Mouse (Mus musculus) midbrain, embryonic 15.5 days (tissue): ENCODE measurements around the gene Pax3. TPM values are rescaled to one million over a fixed set of nuclear protein-coding genes. Genes with fewer than 3 reads are reported as not detected.

Source experiments
- ATAC-seq: fragments of 200-750 bp; cut with Nextera tagmentation; replicated peaks from 2 replicates; pipeline ENCODE4 v1.8.0; 2017; ENCODE audit warnings: moderate TSS enrichment
- H3K27ac ChIP-seq: fragments of 300-500 bp; sonication (generic); 2 replicates; pipeline ENCODE4 v1.5.1; 2015; ENCODE audit warnings: mild to moderate bottlenecking, inconsistent platforms
- H3K27me3 ChIP-seq: fragments of 300-500 bp; sonication (generic); replicated peaks from 2 replicates; pipeline ENCODE4 v1.6.1; 2015; ENCODE audit warnings: inconsistent platforms
- H3K36me3 ChIP-seq: fragments of 300-500 bp; sonication (generic); replicated peaks from 2 replicates; pipeline ENCODE4 v1.6.1; 2015; ENCODE audit warnings: inconsistent platforms
- H3K4me1 ChIP-seq: fragments of 300-500 bp; sonication (generic); 2 replicates; pipeline ENCODE4 v1.6.1; 2015; ENCODE audit warnings: inconsistent platforms
- H3K4me2 ChIP-seq: fragments of 300-500 bp; sonication (generic); 2 replicates; pipeline ENCODE4 v1.6.1; 2015; ENCODE audit warnings: inconsistent platforms, mild to moderate bottlenecking, moderate library complexity
- H3K4me3 ChIP-seq: fragments of 300-500 bp; sonication (generic); 2 replicates; pipeline ENCODE4 v1.5.1; 2015; ENCODE audit warnings: mild to moderate bottlenecking, inconsistent platforms
- H3K9ac ChIP-seq: fragments of 300-500 bp; sonication (generic); 2 replicates; pipeline ENCODE4 v1.6.1; 2015; ENCODE audit warnings: mild to moderate bottlenecking, inconsistent platforms
- H3K9me3 ChIP-seq: fragments of 300-500 bp; sonication (generic); 2 replicates; pipeline ENCODE4 v1.6.1; 2016; ENCODE audit warnings: inconsistent platforms
- WGBS: fragments of 180-500 bp; shearing (Covaris S2); methylation state at CpG from one replicate; pipeline ENCODE4 v1.1.7; 2015; ENCODE audit warnings: mixed read lengths; 5-methylcytosine and 5-hydroxymethylcytosine counted together
- polyA plus RNA-seq: library from polyadenylated mRNA; unstranded; fragments of >200 nt; fragmentation: Nextera tagmentation; extraction: Ambion mirVana; gene quantifications from 2 replicates; pipeline ENCODE4 v1.2.1, GENCODE M21; 2015

The Pax3 gene
- polyA plus RNA-seq, 1 experiment from 2014 or later = 11.4 TPM

DNA sequence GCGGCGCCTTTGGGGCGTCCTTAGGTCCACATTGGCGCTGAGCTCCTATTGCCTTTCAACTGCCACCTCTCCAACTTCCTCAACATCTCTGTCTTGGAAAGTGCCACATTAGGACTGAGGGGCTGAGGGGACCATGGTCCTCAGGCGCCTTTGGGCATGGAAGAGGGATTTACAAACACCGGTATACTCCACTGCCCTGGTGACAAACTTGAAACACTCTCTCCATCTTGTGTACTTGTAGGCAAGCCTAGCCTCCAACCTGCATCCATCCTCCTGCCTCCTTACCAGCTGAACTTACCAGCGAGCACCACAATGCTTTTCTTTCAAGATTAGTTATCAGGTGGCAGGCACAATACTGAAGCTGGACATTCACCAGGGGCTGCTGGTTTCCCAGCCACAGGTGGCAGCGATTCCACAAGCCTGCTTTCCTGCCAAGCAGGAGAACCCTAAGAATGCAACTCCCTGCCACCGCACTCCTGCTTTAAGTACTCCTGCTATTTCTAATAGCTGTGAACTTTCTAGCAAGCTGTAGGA lies 11.4 kb upstream of the Pax3 start:
- Histone ChIP-seq H3K4me2 (no peak overlapping the region), H3K4me3 (no peak overlapping the region), H3K36me3 (no peaks in the 10 kb centered on the region), H3K27me3 (peaks cover 96% of the 10 kb centered on the region), H3K27ac (no peak overlapping the region), H3K4me1 (peaks cover 11% of the 10 kb centered on the region), H3K9ac (no peak overlapping the region), H3K9me3 (no peaks in the 10 kb centered on the region)
- 21% methylated on average over 9 of the region's 9 CpGs for WGBS
- ATAC-seq = no peak

DNA sequence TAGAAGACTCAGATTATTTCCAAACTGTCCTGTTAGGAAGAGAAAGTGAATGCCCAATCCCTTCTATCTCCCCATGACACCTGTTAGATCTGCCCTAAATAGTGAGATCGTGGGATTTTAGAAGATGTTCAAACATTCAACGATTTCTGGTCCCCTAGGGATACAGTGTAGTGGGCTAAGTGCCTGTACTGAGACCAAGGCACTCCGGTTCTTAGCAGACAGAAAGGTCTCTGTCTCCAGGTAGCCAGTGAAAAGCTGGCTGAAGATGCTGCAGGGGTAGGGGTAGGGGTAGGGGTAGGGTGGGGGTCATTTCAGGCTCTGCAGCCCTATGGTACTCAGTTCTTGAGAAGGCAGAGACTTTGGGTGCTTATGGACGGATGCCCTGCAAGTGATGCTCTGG lies 7.4 kb upstream of the Pax3 start:
- Histone ChIP-seq H3K4me3 (no peak overlapping the region), H3K9me3 (no peaks in the 10 kb centered on the region), H3K27me3 (peaks cover 85% of the 10 kb centered on the region), H3K27ac (no peak overlapping the region), H3K9ac (no peak overlapping the region), H3K4me2 (peak overlapping the region; percentile 51), H3K36me3 (no peaks in the 10 kb centered on the region), H3K4me1 (peaks cover 17% of the 10 kb centered on the region)
- WGBS = 39% methylated on average over 4 of the region's 4 CpGs
- ATAC-seq = no peak

DNA sequence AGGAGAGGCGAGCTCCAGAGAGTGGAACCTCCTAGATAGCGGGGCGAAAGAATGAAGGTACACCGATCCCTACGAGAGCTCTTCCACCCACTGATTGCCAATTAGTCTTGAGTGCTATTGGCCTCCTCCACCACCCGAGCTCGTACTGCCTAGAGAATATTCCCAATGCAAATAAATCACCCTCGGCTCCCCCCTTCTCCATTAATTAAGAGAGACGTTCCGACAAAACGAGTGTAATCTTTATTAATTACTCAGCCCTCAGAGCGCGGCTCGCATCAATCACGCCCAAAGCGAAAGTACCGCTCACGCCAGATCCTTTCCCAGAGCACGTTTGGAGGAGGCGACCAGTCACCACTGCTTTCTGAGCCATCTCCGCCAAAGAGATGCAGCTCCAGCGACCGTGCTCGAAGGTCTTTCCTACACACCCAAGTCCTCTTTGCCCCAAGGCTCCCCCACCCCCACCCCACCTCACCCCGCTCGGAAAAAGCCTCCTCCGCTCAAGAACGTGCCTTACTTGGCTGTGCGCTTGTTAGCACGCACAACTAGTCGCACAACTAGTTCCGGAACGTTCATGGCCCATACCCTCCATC lies 6.8 kb upstream of the Pax3 start:
- ATAC-seq = peak; percentile 65
- H3K4me3 ChIP-seq = peak overlapping the region; percentile 30
- H3K27me3 ChIP-seq = peaks cover 85% of the 10 kb centered on the region
- under 1% methylated on average over 33 of the region's 33 CpGs for WGBS
- no peaks in the 10 kb centered on the region for H3K36me3 ChIP-seq
- H3K4me1 ChIP-seq = peaks cover 17% of the 10 kb centered on the region
- H3K9me3 ChIP-seq = no peaks in the 10 kb centered on the region
- H3K9ac ChIP-seq = no peak overlapping the region
- H3K4me2 ChIP-seq = peak overlapping the region; percentile 51
- no peak overlapping the region for H3K27ac ChIP-seq

DNA sequence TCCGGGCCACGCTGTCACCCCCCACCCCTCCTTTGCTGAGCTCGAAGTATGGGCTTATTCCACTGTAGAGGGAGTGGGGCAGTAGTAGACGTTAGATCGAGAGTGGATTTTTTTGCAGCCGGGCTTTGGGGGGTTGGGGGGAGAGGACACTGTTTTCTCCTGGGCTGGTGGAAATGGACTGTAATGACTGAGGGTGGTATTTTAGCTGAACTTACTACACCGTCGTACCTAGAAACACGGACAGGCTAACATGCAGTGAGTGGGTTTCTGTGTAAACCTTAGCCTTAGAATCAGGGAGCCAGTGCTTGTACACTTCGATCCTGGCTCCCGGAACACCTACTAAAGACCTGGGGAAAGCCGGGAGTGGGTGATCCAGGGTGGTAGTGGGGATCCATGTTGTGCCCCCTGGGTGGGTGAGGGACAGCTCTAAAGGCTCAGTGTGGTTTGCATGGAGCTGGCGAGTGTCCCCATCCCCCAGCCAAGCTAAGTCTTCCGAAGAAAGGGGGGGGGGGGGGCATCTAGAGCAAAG lies 6.2 kb upstream of the Pax3 start:
- ATAC-seq = peak; percentile 49
- Histone ChIP-seq H3K27me3 (peaks cover 84% of the 10 kb centered on the region), H3K36me3 (no peaks in the 10 kb centered on the region), H3K9me3 (no peaks in the 10 kb centered on the region), H3K4me3 (peak overlapping the region; percentile 30), H3K9ac (no peak overlapping the region), H3K27ac (no peak overlapping the region), H3K4me1 (peaks cover 17% of the 10 kb centered on the region), H3K4me2 (peak overlapping the region; percentile 51)
- WGBS = 1% methylated on average over 14 of the region's 14 CpGs

DNA sequence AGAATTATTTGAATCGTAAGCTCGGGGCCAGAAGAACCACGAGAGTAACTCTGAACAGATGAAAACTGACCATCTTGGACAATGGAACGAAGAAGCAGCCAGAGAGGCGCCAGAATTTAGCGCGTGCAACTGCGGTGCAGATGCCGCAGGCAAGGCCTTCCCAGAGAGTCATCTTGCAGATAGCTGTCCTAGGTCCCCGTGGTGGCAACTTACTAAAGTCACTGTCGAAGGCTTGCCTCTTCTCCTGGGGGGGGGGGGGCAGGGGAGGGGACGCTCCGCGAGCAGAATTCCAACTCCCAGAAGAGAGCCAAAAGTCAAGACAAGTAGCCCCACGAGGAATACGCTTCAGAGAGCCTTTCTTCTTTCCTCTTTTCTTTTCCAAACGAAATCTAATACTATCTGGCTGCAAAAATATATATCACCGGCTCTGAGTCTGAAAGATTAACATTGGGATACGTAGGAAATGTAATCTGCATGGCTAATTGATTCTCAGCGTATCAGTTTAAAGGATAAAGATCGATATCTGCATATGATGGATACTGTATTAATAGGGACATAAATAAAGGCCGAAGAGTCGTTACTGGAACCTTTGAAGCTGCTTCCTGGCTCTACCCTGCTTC lies 5.6 kb upstream of the Pax3 start:
- no peak for ATAC-seq
- peaks cover 18% of the 10 kb centered on the region for H3K4me1 ChIP-seq
- no peak overlapping the region for H3K27ac ChIP-seq
- peaks cover 84% of the 10 kb centered on the region for H3K27me3 ChIP-seq
- WGBS = 3% methylated on average over 23 of the region's 23 CpGs
- no peak overlapping the region for H3K9ac ChIP-seq
- no peaks in the 10 kb centered on the region for H3K9me3 ChIP-seq
- H3K4me2 ChIP-seq = peak overlapping the region; percentile 51
- H3K4me3 ChIP-seq = peak overlapping the region; percentile 30; the same call in 1 of the 2 replicates
- no peaks in the 10 kb centered on the region for H3K36me3 ChIP-seq

DNA sequence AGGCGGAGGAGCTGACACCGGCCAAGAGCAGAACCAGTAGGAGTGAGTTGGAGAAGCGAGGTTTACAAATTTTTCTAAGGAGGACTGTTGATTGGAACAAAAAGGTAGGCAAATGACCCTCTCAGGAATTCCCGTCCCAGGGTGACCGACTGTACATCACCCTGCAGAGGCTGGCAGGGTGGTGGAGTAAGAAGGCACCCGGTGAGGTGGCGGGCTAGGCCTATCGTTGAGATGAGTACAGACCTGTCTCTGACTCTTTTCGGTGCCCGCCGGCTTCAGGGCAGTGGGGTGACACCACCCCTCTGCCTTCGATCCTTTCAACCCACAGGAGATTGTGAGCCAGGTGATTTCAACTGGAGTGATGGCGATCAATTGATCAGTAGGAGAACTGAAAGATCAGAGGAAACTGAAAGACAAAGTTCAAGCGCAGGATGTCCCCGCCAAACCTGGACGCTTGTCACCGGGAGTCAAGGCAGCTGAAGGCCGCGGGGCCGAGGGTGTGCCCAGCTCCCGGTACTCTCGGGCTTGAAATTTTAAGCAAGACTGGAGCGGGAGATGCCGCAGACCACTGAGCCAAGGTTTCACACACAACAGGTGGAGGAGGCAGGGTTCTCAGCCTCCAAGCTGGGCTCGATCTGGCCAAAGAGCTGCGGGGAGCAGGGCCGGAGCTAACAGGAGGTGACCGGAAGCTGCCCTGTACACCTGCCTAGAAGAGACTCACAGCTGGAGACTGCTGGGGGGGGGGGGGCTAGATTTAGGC lies 4.5 kb upstream of the Pax3 start:
- Histone ChIP-seq H3K36me3 (no peaks in the 10 kb centered on the region), H3K27ac (no peak overlapping the region), H3K9me3 (no peaks in the 10 kb centered on the region), H3K4me3 (peak overlapping the region; percentile 16), H3K4me1 (peaks cover 28% of the 10 kb centered on the region), H3K9ac (no peak overlapping the region), H3K27me3 (peaks cover 77% of the 10 kb centered on the region), H3K4me2 (peak overlapping the region; percentile 4; the same call in 1 of the 2 replicates)
- ATAC-seq = no peak
- WGBS = 4% methylated on average over 28 of the region's 28 CpGs

DNA sequence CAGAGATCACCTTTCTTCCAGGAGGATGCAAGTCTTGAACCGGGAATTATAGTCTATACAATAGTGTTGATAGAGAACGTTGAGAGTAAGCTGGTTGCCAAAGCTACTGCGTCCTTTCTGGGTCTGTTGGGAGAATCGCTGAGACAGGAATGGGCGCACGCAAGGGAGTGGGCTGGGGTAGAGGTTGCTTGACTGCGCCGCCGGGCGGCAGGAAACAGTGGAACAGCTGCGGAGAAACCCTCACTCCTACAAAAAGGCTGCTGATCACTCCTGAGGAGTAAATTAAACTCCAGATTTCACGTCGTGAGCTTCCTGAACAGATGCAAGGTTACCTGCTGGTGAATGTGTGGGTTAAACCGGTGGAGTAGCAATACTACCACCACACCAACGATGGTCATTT lies 3.3 kb upstream of the Pax3 start:
- Histone ChIP-seq H3K4me2 (no peak overlapping the region), H3K4me3 (no peak overlapping the region), H3K27ac (no peak overlapping the region), H3K36me3 (no peaks in the 10 kb centered on the region), H3K4me1 (peaks cover 29% of the 10 kb centered on the region), H3K9me3 (no peaks in the 10 kb centered on the region), H3K9ac (no peak overlapping the region), H3K27me3 (peaks cover 65% of the 10 kb centered on the region)
- no peak for ATAC-seq
- WGBS = 9% methylated on average over 15 of the region's 15 CpGs

DNA sequence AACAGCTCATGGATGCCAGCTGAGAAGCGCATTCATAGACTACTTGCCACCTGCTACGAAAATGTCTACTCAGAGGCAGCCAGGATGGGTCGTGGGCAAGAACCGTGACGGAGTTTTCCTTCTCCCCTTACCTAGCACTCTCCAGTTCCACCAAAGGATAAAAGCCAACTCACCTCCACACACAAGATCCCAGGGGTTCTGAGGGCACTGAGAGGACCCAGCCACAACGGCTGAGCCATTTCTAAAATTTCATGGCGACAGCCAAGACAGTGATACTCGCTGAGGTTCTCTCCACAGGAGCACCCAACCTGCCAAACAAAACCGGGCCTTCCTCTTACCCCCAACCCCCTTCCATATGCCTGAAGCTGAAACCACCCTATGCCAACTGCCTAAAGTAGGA lies 2.3 kb upstream of the Pax3 start:
- Histone ChIP-seq H3K27me3 (peaks cover 56% of the 10 kb centered on the region), H3K9ac (no peak overlapping the region), H3K36me3 (no peaks in the 10 kb centered on the region), H3K4me2 (0 out of 2 replicates have a peak overlapping the region, but pooled peaks have one; percentile 3), H3K9me3 (no peaks in the 10 kb centered on the region), H3K27ac (no peak overlapping the region), H3K4me1 (peaks cover 27% of the 10 kb centered on the region), H3K4me3 (no peak overlapping the region)
- no peak for ATAC-seq
- WGBS = 11% methylated on average over 9 of the region's 9 CpGs

DNA sequence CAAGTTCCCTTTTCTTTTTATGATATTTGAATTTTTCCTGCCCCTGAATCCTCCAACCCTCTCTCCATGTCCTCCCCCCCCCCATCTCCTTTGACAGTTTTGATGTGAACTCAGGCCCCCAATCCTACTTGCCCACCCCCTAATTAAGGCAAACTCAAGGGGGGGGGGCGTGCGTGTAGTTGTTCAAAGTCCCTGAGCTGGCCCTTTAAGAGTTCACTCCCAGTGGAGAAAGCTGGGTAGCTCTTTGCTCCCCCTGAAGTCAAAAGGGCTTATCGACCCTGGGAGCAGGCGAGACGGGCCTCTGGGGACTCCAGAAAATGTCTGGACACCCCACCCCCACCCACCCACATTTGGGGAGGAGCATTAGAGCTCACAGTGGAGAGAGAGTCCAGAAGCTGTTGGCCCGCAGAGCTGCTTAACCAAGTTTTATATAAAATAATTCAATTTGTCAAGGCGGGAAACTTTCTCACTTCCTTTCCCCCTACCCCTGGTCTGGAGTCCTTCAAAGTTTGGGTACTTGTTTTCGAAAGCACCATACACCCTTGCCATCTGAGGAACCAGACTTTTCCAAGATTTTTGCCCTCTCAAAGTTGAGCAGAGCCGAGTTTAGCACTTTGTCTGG lies 1.5 kb upstream of the Pax3 start:
- WGBS = 2% methylated on average over 9 of the region's 9 CpGs
- H3K27me3 ChIP-seq = peaks cover 51% of the 10 kb centered on the region
- H3K9ac ChIP-seq = no peak overlapping the region
- H3K9me3 ChIP-seq = no peaks in the 10 kb centered on the region
- no peaks in the 10 kb centered on the region for H3K36me3 ChIP-seq
- peak overlapping the region; percentile 54; the same call in 1 of the 2 replicates for H3K27ac ChIP-seq
- H3K4me2 ChIP-seq = 0 out of 2 replicates have a peak overlapping the region, but pooled peaks have one; percentile 3
- H3K4me3 ChIP-seq = no peak overlapping the region
- ATAC-seq = no peak
- peaks cover 19% of the 10 kb centered on the region for H3K4me1 ChIP-seq

DNA sequence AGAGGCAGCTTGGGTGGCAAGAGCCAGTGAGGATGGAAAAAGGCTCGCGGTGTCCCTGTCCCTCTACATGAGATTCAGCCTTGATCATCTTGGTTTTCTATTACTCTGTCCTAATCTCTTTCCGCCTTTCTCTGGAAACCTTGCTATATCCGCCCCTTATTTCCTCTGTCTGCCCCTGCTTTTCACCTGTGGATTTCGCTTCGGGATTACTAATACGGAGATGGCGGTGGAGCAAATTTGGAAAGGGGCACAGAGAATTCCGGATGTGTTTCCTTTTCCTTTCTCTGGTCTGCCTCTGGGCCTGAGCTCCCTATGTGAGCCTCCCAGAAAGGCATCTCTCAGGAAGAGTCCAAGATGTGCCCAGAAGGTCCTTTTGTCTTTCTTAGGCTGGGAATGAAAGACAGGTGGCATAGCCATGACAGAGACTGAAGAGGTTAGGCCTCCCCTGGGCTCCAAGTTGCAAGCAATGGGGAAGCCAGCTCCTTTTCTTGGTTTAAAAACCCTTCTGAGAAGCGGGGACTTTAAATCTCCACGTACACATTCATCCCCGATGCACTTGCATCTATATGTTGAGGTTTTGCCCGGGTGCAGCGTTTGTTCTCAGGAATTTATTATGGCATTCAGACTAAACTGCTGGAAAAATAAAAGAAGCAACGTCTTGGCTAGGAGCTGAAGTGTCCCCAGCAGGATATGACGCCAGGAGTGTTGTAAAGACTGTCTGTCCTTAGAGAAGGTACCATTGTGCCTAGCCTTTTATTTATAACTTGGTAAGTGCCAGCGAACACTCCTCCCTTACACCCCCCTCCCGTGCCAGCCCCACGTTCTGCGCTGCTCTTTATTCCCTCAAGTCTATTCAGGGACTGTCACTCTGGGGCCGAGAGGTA lies 659 bp upstream of the Pax3 start:
- Histone ChIP-seq H3K4me3 (peak overlapping the region; percentile 38), H3K4me1 (peaks cover 14% of the 10 kb centered on the region), H3K27ac (peak overlapping the region; percentile 54; the same call in 1 of the 2 replicates), H3K36me3 (no peaks in the 10 kb centered on the region), H3K27me3 (peaks cover 49% of the 10 kb centered on the region), H3K9ac (no peak overlapping the region), H3K4me2 (peak overlapping the region; percentile 49), H3K9me3 (no peaks in the 10 kb centered on the region)
- ATAC-seq = peak; percentile 27; the same call in 1 of the 2 replicates
- 4% methylated on average over 21 of the region's 21 CpGs for WGBS
